In genomic region chr1:21870889-21871288, GRCm38 (mm10) we compare ENCODE assay signal across 18 mouse cellular contexts.
"Had no signal": no experiment of that assay in that cellular context is flagged by ENCODE, and none has a peak within 500 bp of the region (broad histone marks: within the 10 kb centered on the region; RNA-seq: fewer than 3 reads in every experiment).

No protein-coding gene starts in this region.

- H3K4me1 ChIP-seq: midbrain, embryonic 10.5 days; midbrain, embryonic 13.5 days; midbrain, embryonic 15.5 days; neural tube, embryonic 13.5 days; neural tube, embryonic 15.5 days had no signal

- H3K9me3 ChIP-seq: midbrain, embryonic 10.5 days; midbrain, embryonic 13.5 days; midbrain, embryonic 15.5 days; neural tube, embryonic 13.5 days; neural tube, embryonic 15.5 days had no signal

- DNase-seq: lung, adult 18-20 months; lung, embryonic 14.5 days; lung, postnatal 10 days; lung, postnatal 4 days; retina, postnatal 1 day; right cerebral cortex, adult 18-20 months; right cerebral cortex, postnatal 25 days; right cerebral cortex, postnatal 4 days; spleen, adult 18-20 months; thymus, adult 18-20 months; thymus, postnatal 14 days; thymus, postnatal 36 days had no signal

- H3K4me2 ChIP-seq: lung, embryonic 14.5 days; midbrain, embryonic 13.5 days; midbrain, embryonic 15.5 days; neural tube, embryonic 13.5 days; neural tube, embryonic 15.5 days had no signal

- ATAC-seq: midbrain, embryonic 13.5 days; midbrain, embryonic 15.5 days had no signal

- H3K4me3 ChIP-seq: midbrain, embryonic 10.5 days; midbrain, embryonic 13.5 days; midbrain, embryonic 15.5 days; myocyte; neural tube, embryonic 13.5 days; neural tube, embryonic 15.5 days had no signal

- H3K27ac ChIP-seq: midbrain, embryonic 10.5 days; midbrain, embryonic 13.5 days; midbrain, embryonic 15.5 days; neural tube, embryonic 13.5 days; neural tube, embryonic 15.5 days had no signal

- H3K36me3 ChIP-seq: midbrain, embryonic 10.5 days; midbrain, embryonic 13.5 days; midbrain, embryonic 15.5 days; neural tube, embryonic 13.5 days; neural tube, embryonic 15.5 days had no signal

- H3K9ac ChIP-seq: lung, embryonic 14.5 days; midbrain, embryonic 13.5 days; midbrain, embryonic 15.5 days; neural tube, embryonic 13.5 days; neural tube, embryonic 15.5 days had no signal

- H3K27me3 ChIP-seq: midbrain, embryonic 13.5 days; midbrain, embryonic 15.5 days; neural tube, embryonic 13.5 days; neural tube, embryonic 15.5 days had no signal
